Mouse (Mus musculus) right cerebral cortex, adult 18-20 months (tissue): ENCODE data around the gene H2bfm.
"Not testable (repeated sequence)": the region's sequence is repeated elsewhere in the genome, so short reads cannot be mapped to it uniquely, and the experiment has no call there.

ENCODE experiments used
- DNase-seq: peaks from one replicate; pipeline ENCODE4 v3.0.0; 2022; ENCODE audit warnings: mixed read lengths

The H2bfm gene

DNA sequence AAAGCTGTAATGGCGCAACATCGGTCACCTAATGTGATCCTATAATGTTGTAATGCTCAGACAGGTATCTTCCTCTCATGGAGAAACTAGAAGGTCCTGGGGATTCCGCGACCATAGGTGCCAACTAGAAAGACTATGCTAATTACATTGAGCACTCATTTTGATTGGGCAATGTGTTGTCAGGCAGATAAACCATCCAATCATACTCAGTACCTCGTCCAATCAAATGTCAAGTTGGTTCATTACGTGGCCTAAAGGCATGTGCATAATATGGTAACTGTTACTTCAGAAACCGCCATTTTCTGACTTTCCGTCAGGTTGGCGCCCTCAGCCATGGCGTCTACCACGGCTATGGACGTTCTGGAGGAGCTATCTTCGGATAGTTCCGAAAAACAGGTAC lies at the start of gene H2bfm:
TSS of gene H2bfm (plus strand) at position 295 of the 400 bp plus-strand sequence.
- no peak for DNase-seq

DNA sequence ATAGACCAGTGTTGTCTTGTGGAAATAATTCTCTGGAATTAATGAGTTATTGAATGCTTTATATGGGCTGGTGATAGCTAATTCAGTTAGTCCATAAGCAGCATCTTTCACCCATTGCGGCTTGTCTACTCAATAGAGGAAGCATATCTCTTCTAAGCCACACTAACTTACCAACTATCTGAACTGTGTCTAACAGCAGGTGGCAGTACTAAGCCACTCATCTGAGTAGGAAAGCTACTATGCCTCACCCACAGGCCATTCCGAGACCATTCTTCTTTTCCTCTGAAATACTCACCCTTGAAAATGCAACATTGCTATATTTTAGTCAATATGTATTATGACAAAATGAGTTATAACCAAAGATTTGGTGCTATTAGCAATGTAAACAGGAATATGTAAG lies 31.4 kb upstream of the H2bfm start:
- DNase-seq, result peak; percentile 17

DNA sequence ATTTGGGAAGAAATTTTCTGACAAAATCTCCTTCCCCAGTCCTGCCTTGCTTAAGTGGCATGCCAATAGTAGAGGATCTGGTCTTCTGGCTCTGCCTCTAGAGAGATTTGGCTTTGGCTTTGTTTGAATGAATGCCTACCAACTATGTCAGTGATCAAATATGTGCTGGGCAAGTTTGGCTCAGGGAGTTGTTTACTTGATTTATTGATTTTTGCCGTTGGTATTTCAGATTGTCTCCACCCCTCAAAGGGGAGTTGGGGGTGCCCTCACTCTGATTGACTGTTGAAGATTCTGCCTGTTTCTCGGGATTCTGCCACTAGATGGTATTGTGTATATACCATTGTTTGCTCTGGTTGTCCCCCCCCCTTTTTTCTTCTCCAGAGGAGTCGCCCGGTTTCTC lies 22.8 kb upstream of the H2bfm start:
- DNase-seq, result no peak

GRCm38 (mm10) chrX:136925863-136926262 lies 1.3 kb upstream of the H2bfm start:
- no peak for DNase-seq

GRCm38 (mm10) chrX:136937985-136938384 lies 10.9 kb downstream of the H2bfm start:
- DNase-seq, result no peak

DNA sequence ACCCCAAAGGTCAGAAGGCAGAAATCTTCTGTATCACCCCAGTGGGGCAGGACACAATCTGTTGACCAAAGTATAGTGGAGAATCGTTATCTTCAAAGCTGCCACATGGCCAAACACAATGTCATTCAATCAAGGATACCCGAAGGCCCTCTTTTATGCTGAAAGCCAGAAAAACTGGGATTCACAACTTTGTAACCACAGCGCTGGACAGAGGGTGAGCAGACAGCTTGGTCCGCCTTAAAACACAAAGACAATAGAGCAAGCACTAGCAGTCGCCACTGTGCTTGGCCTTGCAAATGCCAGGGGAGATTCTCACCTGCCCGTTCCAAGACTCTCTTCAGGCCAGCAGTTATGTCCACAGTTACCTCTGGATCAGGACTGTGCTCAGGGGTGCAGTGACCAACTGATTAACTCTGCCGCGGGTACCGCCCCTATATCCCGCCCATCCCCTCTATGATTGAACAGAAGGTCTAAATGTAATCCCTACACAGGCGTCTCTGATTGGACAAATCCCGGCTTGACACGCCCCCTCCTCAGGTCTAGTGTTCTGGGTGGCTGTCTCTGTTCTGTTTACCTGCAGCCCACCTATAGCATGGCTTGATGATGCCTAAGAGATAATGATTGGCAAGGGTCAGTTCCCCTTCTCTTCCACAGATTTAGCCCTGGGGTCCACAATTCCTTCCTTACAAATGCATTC lies 30.6 kb downstream of the H2bfm start:
- peak; percentile 83 for DNase-seq

DNA sequence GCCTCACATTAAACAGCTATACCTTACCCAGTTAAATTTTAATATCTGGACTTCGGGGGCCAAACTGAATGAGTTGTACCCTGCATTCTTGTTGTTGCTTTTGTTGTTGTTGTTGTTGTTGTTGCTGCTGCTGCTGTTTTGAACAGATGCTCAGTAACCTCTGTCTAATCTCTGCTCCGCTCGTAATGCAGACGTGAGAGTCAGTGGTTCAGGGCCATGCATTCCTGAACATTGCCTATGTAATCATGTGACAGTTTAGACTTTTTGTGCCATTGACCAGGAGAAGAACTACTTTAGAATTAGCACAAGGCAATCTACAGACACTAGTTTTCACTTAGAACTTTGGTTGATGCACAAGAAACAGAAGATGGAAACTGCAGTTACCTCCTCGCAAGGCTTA lies 31.2 kb downstream of the H2bfm start:
- DNase-seq, result not testable (repeated sequence)

DNA sequence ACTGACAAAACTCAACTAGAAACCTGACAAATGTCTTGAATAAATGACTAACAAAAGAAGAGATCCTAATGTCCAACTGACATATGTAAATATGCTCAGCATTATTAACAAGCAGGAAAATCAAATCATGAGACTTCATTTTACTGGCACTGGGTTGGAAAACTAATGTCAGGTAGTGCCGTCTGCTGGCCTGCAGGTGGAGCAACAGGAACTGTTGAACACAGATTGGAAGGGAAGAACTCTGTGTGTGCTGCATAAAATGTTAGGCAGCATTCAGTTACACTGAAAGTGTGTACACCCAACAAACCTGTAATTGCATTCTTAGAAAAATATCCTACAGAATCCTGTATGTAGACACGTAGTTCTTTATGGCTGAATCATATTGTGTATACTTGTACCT lies 32.6 kb downstream of the H2bfm start:
- no peak for DNase-seq

- not testable (repeated sequence) for DNase-seq
Measured at GRCm38 (mm10) chrX:136975397-136975796, 48.3 kb downstream of the H2bfm start, which contains the start of gene Tmsb15b2. TSS of gene Tmsb15b2 (minus strand) at chrX:136975497.

GRCm38 (mm10) chrX:136976424-136977084 lies 49.4 kb downstream of the H2bfm start, which contains the start of the genes Tmsb15l and Tmsb15b1:
TSS of gene Tmsb15l (minus strand) at chrX:136976869.
TSS of gene Tmsb15b1 (minus strand) at chrX:136976874.
- DNase-seq, result peak; percentile 82
